Mouse (Mus musculus) liver, embryonic 12.5 days (tissue): ENCODE results near the gene Npr1. TPM values are rescaled to one million over a fixed set of nuclear protein-coding genes. Genes with fewer than 3 reads are reported as not detected.

Experiments
- ATAC-seq: fragments of 200-750 bp; cut with Nextera tagmentation; 2 replicates; pipeline ENCODE4 v1.8.0; 2017; ENCODE audit warnings: moderate number of reproducible peaks, mild to moderate bottlenecking, moderate library complexity
- H3K27ac ChIP-seq: fragments of 300-500 bp; sonication (generic); 2 replicates; pipeline ENCODE4 v1.5.1; 2016; ENCODE audit warnings: mild to moderate bottlenecking
- H3K27me3 ChIP-seq: fragments of 300-500 bp; sonication (generic); replicated peaks from 2 replicates; pipeline ENCODE4 v1.6.1; 2016; ENCODE audit warnings: mild to moderate bottlenecking, moderate library complexity
- H3K36me3 ChIP-seq: fragments of 300-500 bp; sonication (generic); 2 replicates; pipeline ENCODE4 v1.6.1; 2016; ENCODE audit warnings: mild to moderate bottlenecking, moderate library complexity
- H3K4me1 ChIP-seq: fragments of 300-500 bp; sonication (generic); 2 replicates; pipeline ENCODE4 v1.6.1; 2016
- H3K4me2 ChIP-seq: fragments of 300-500 bp; sonication (generic); 2 replicates; pipeline ENCODE4 v1.6.1; 2016; ENCODE audit warnings: mild to moderate bottlenecking, moderate library complexity
- H3K4me3 ChIP-seq: fragments of 300-500 bp; sonication (generic); 2 replicates; pipeline ENCODE4 v1.5.1; 2016; ENCODE audit warnings: mild to moderate bottlenecking, moderate library complexity
- H3K9ac ChIP-seq: fragments of 300-500 bp; sonication (generic); 2 replicates; pipeline ENCODE4 v1.6.1; 2016; ENCODE audit warnings: mild to moderate bottlenecking, moderate library complexity
- H3K9me3 ChIP-seq: fragments of 300-500 bp; sonication (generic); replicated peaks from 2 replicates; pipeline ENCODE4 v1.6.1; 2016; ENCODE audit warnings: mild to moderate bottlenecking, moderate library complexity
- WGBS: fragments of 180-500 bp; shearing (Covaris S2); methylation state at CpG from one replicate; pipeline ENCODE4 v1.1.7; 2016; ENCODE audit not compliant: insufficient replicate concordance; 5-methylcytosine and 5-hydroxymethylcytosine counted together
- polyA plus RNA-seq: library from polyadenylated mRNA; unstranded; fragments of >200 nt; fragmentation: Nextera tagmentation; extraction: Ambion mirVana; gene quantifications from 2 replicates; pipeline ENCODE4 v1.2.1, GENCODE M21; 2016

Gene Npr1
- polyA plus RNA-seq, 1 experiment from 2014 or later = 5.1 TPM

GRCm38 (mm10) chr3:90432348-90432747 is 33.3 kb downstream of the Npr1 start:
- Histone ChIP-seq H3K27ac (peak overlapping the region; percentile 97), H3K4me1 (peaks cover 63% of the 10 kb centered on the region), H3K36me3 (0 out of 2 replicates have a peak, but pooled peaks cover 7% of the 10 kb centered on the region), H3K9ac (peak overlapping the region; percentile 92), H3K27me3 (no peaks in the 10 kb centered on the region), H3K4me2 (peak overlapping the region; percentile 98), H3K9me3 (no peaks in the 10 kb centered on the region), H3K4me3 (peak overlapping the region; percentile 87)
- 17% methylated on average over 2 of the region's 2 CpGs for WGBS
- no peak for ATAC-seq

- peaks cover 12% of the 10 kb centered on the region; the same call in 1 of the 2 replicates for H3K36me3 ChIP-seq
- H3K27ac ChIP-seq = peak overlapping the region; percentile 60
- H3K9ac ChIP-seq = peak overlapping the region; percentile 27; the same call in 1 of the 2 replicates
- peak overlapping the region; percentile 41 for H3K4me2 ChIP-seq
- no peak overlapping the region for H3K4me3 ChIP-seq
- H3K4me1 ChIP-seq = peaks cover 90% of the 10 kb centered on the region
- H3K9me3 ChIP-seq = no peaks in the 10 kb centered on the region
- ATAC-seq = no peak
- H3K27me3 ChIP-seq = no peaks in the 10 kb centered on the region
- WGBS = 53% methylated on average over 3 of the region's 3 CpGs
Observed at GRCm38 (mm10) chr3:90429576-90429975, 36.1 kb downstream of the Npr1 start.

GRCm38 (mm10) chr3:90428186-90428585 is 37.5 kb downstream of the Npr1 start:
- Histone ChIP-seq H3K9ac (no peak overlapping the region), H3K4me1 (peaks cover 87% of the 10 kb centered on the region), H3K27me3 (no peaks in the 10 kb centered on the region), H3K27ac (peak overlapping the region; percentile 22; the same call in 1 of the 2 replicates), H3K4me2 (peak overlapping the region; percentile 8), H3K36me3 (peaks cover 20% of the 10 kb centered on the region), H3K9me3 (no peaks in the 10 kb centered on the region), H3K4me3 (no peak overlapping the region)
- WGBS = 78% methylated on average over 6 of the region's 6 CpGs
- ATAC-seq = no peak

GRCm38 (mm10) chr3:90427574-90427973 is 38.1 kb downstream of the Npr1 start:
- Histone ChIP-seq H3K4me2 (no peak overlapping the region), H3K4me3 (no peak overlapping the region), H3K36me3 (peaks cover 26% of the 10 kb centered on the region), H3K4me1 (peaks cover 84% of the 10 kb centered on the region), H3K9ac (no peak overlapping the region), H3K9me3 (no peaks in the 10 kb centered on the region), H3K27ac (peak overlapping the region; percentile 22; the same call in 1 of the 2 replicates), H3K27me3 (no peaks in the 10 kb centered on the region)
- no peak for ATAC-seq
- WGBS = 89% methylated on average over 1 of the region's 1 CpGs

- Histone ChIP-seq H3K9ac (no peak overlapping the region), H3K4me1 (peaks cover 64% of the 10 kb centered on the region), H3K36me3 (peaks cover 40% of the 10 kb centered on the region), H3K9me3 (no peaks in the 10 kb centered on the region), H3K4me2 (no peak overlapping the region), H3K27ac (peak overlapping the region; percentile 49; the same call in 1 of the 2 replicates), H3K4me3 (no peak overlapping the region), H3K27me3 (no peaks in the 10 kb centered on the region)
- 30% methylated on average over 2 of the region's 2 CpGs for WGBS
- peak; percentile 62; the same call in 1 of the 2 replicates for ATAC-seq
Observed at GRCm38 (mm10) chr3:90425499-90425898, 40.2 kb downstream of the Npr1 start.

GRCm38 (mm10) chr3:90423549-90423948 is 42.1 kb downstream of the Npr1 start:
- H3K4me1 ChIP-seq = peaks cover 45% of the 10 kb centered on the region
- no peaks in the 10 kb centered on the region for H3K9me3 ChIP-seq
- peaks cover 58% of the 10 kb centered on the region for H3K36me3 ChIP-seq
- no peak overlapping the region for H3K27ac ChIP-seq
- H3K4me2 ChIP-seq = no peak overlapping the region
- H3K27me3 ChIP-seq = no peaks in the 10 kb centered on the region
- no peak overlapping the region for H3K4me3 ChIP-seq
- no peak overlapping the region for H3K9ac ChIP-seq
- ATAC-seq = no peak

GRCm38 (mm10) chr3:90420696-90421095 is 45.0 kb downstream of the Npr1 start:
- Histone ChIP-seq H3K27ac (no peak overlapping the region), H3K4me2 (no peak overlapping the region), H3K9me3 (no peaks in the 10 kb centered on the region), H3K9ac (no peak overlapping the region), H3K4me3 (no peak overlapping the region), H3K36me3 (peaks cover 81% of the 10 kb centered on the region), H3K4me1 (peaks cover 16% of the 10 kb centered on the region), H3K27me3 (no peaks in the 10 kb centered on the region)
- ATAC-seq = no peak
- WGBS = 87% methylated on average over 6 of the region's 6 CpGs

- no peak overlapping the region for H3K4me3 ChIP-seq
- no peaks in the 10 kb centered on the region for H3K9me3 ChIP-seq
- 0 out of 2 replicates have a peak, but pooled peaks cover 4% of the 10 kb centered on the region for H3K4me1 ChIP-seq
- no peak overlapping the region for H3K27ac ChIP-seq
- H3K27me3 ChIP-seq = no peaks in the 10 kb centered on the region
- peaks cover 99% of the 10 kb centered on the region for H3K36me3 ChIP-seq
- no peak overlapping the region for H3K9ac ChIP-seq
- no peak overlapping the region for H3K4me2 ChIP-seq
- no peak for ATAC-seq
- WGBS = 63% methylated on average over 3 of the region's 3 CpGs
Observed at GRCm38 (mm10) chr3:90413011-90413396, 52.7 kb downstream of the Npr1 start.

GRCm38 (mm10) chr3:90412312-90413010 is 53.2 kb downstream of the Npr1 start:
- ATAC-seq = no peak
- H3K4me3 ChIP-seq = no peak overlapping the region
- H3K4me1 ChIP-seq = 0 out of 2 replicates have a peak, but pooled peaks cover 4% of the 10 kb centered on the region
- H3K27ac ChIP-seq = no peak overlapping the region
- no peak overlapping the region for H3K9ac ChIP-seq
- WGBS = 43% methylated on average over 5 of the region's 5 CpGs
- H3K9me3 ChIP-seq = no peaks in the 10 kb centered on the region
- peaks cover 99% of the 10 kb centered on the region for H3K36me3 ChIP-seq
- no peaks in the 10 kb centered on the region for H3K27me3 ChIP-seq
- H3K4me2 ChIP-seq = no peak overlapping the region

GRCm38 (mm10) chr3:90408721-90409120 is 56.9 kb downstream of the Npr1 start:
- no peak overlapping the region for H3K4me2 ChIP-seq
- H3K4me1 ChIP-seq = 0 out of 2 replicates have a peak, but pooled peaks cover 4% of the 10 kb centered on the region
- no peaks in the 10 kb centered on the region for H3K27me3 ChIP-seq
- no peak overlapping the region for H3K4me3 ChIP-seq
- ATAC-seq = no peak
- H3K36me3 ChIP-seq = peaks cover 99% of the 10 kb centered on the region
- no peak overlapping the region for H3K27ac ChIP-seq
- H3K9ac ChIP-seq = no peak overlapping the region
- 67% methylated on average over 3 of the region's 3 CpGs for WGBS
- no peaks in the 10 kb centered on the region for H3K9me3 ChIP-seq

- ATAC-seq = no peak
- no peak overlapping the region for H3K4me3 ChIP-seq
- peaks cover 100% of the 10 kb centered on the region for H3K36me3 ChIP-seq
- 92% methylated on average over 5 of the region's 5 CpGs for WGBS
- no peak overlapping the region for H3K4me2 ChIP-seq
- H3K27ac ChIP-seq = no peak overlapping the region
- H3K9ac ChIP-seq = no peak overlapping the region
- H3K9me3 ChIP-seq = no peaks in the 10 kb centered on the region
- H3K4me1 ChIP-seq = no peaks in the 10 kb centered on the region
- no peaks in the 10 kb centered on the region for H3K27me3 ChIP-seq
Observed at GRCm38 (mm10) chr3:90406414-90406813, 59.3 kb downstream of the Npr1 start.

GRCm38 (mm10) chr3:90404609-90405008 is 61.1 kb downstream of the Npr1 start:
- Histone ChIP-seq H3K4me2 (no peak overlapping the region), H3K36me3 (peaks cover 100% of the 10 kb centered on the region), H3K9ac (no peak overlapping the region), H3K27ac (no peak overlapping the region), H3K4me1 (no peaks in the 10 kb centered on the region), H3K9me3 (no peaks in the 10 kb centered on the region), H3K27me3 (no peaks in the 10 kb centered on the region), H3K4me3 (no peak overlapping the region)
- WGBS = 80% methylated on average over 4 of the region's 4 CpGs
- no peak for ATAC-seq
